Mouse (Mus musculus) left cerebral cortex, adult 2 months (tissue): ENCODE measurements around the gene Gskip. TPM values are rescaled to one million over a fixed set of nuclear protein-coding genes. Genes with fewer than 3 reads are reported as not detected.

ENCODE experiments used
- DNase-seq, 2 experiments: peaks; one replicate each; pipeline ENCODE4 v3.0.0; 2021 to 2022; ENCODE audit warnings: low spot score in 2 of 2, mixed read lengths in 1 of 2; ENCODE audit errors: extremely low spot score in 1 of 2
- H3K27ac ChIP-seq: fragments of 200-600 bp; 2 replicates; pipeline ENCODE4 v1.8.1; 2022
- H3K4me3 ChIP-seq: fragments of 200-600 bp; 2 replicates; pipeline ENCODE4 v1.8.1; 2022
- CTCF ChIP-seq: fragments of 200-600 bp; IDR thresholded peaks from 2 replicates; pipeline ENCODE4 v1.8.1; 2022; ENCODE audit warnings: antibody characterized with exemption, mild to moderate bottlenecking, moderate library complexity
- intact Hi-C: fragments of 180-260 bp; cut with DNase I; formaldehyde crosslinking; loops from one replicate; pipeline ENCODE4 v1.15.1; 2025
- total RNA-seq, 2 experiments: library from RNA; stranded (reverse); gene quantifications; 2 replicates each; pipeline ENCODE4 v1.2.3; 2021

The Gskip gene
- total RNA-seq, 2 experiments from 2014 or later: 26.0 to 26.2 TPM

- no peak overlapping the region for H3K27ac ChIP-seq
- TF ChIP-seq CTCF: no peak
- H3K4me3 ChIP-seq: no peak overlapping the region
- intact Hi-C loops: loop anchor here (5.0 kb wide), 1 partner anchor 34 kb away; no protein-coding TSS in a partner anchor
- no peak for DNase-seq
Measured at GRCm38 (mm10) chr12:105688546-105688945, 3.9 kb downstream of the Gskip start.

GRCm38 (mm10) chr12:105689435-105689834 lies 4.8 kb downstream of the Gskip start:
- intact Hi-C loops: loop anchor here (5.0 kb wide), 1 partner anchor 33 kb away; no protein-coding TSS in a partner anchor
- DNase-seq: no peak
- no peak for TF ChIP-seq CTCF

GRCm38 (mm10) chr12:105694021-105694420 lies 9.4 kb downstream of the Gskip start:
- no peak for TF ChIP-seq CTCF
- intact Hi-C loops: no loop called here
- DNase-seq: no peak
- H3K27ac ChIP-seq: no peak overlapping the region
- no peak overlapping the region for H3K4me3 ChIP-seq

More at GRCm38 (mm10) chr12:105689435-105689834, 4.8 kb downstream of the Gskip start:
- Histone ChIP-seq H3K4me3 (no peak overlapping the region), H3K27ac (no peak overlapping the region)

- Histone ChIP-seq H3K27ac (no peak overlapping the region), H3K4me3 (no peak overlapping the region)
- intact Hi-C loops: no loop called here
- TF ChIP-seq CTCF: no peak
- DNase-seq: no peak
Measured at GRCm38 (mm10) chr12:105695848-105696247, 11.2 kb downstream of the Gskip start.

GRCm38 (mm10) chr12:105697104-105697780 lies 12.6 kb downstream of the Gskip start:
- DNase-seq: no peak
- intact Hi-C loops: no loop called here
- H3K27ac ChIP-seq: no peak overlapping the region
- H3K4me3 ChIP-seq: no peak overlapping the region
- TF ChIP-seq CTCF: no peak

- no peak overlapping the region for H3K4me3 ChIP-seq
- intact Hi-C loops: no loop called here
- no peak for TF ChIP-seq CTCF
- no peak overlapping the region for H3K27ac ChIP-seq
- DNase-seq: no peak
Measured at GRCm38 (mm10) chr12:105700433-105700832, 15.8 kb downstream of the Gskip start.

GRCm38 (mm10) chr12:105705799-105706487 lies 21.3 kb downstream of the Gskip start, which contains the start of gene Ak7:
Ak7 (plus strand) TSS chr12:105705976.
- H3K27ac ChIP-seq: no peak within 1 kb of the TSS
- TF ChIP-seq CTCF: no peak
- intact Hi-C loops: no loop called here
- DNase-seq: peak in 1 of 2 experiments; percentile 17
- H3K4me3 ChIP-seq: no peak within 1 kb of the TSS

- peak; percentile 57 to 60 for DNase-seq
- intact Hi-C loops: no loop called here
- TF ChIP-seq CTCF: no peak
- peak overlapping the region; percentile 41 for H3K4me3 ChIP-seq
- H3K27ac ChIP-seq: peak overlapping the region; percentile 61; the same call in 1 of the 2 replicates
Measured at GRCm38 (mm10) chr12:105718616-105719015, 34.0 kb downstream of the Gskip start.

- intact Hi-C loops: loop anchor here (5.0 kb wide), 3 partner anchors 33 to 288 kb away; partner anchors contain the start of gene Atg2b
- Histone ChIP-seq H3K27ac (no peak overlapping the region), H3K4me3 (no peak overlapping the region)
- TF ChIP-seq CTCF: no peak
- no peak for DNase-seq
Measured at GRCm38 (mm10) chr12:105720196-105720595, 35.6 kb downstream of the Gskip start.

GRCm38 (mm10) chr12:105721452-105722132 lies 37.0 kb downstream of the Gskip start:
- H3K4me3 ChIP-seq: no peak overlapping the region
- no peak overlapping the region for H3K27ac ChIP-seq
- TF ChIP-seq CTCF: no peak
- DNase-seq: no peak
- intact Hi-C loops: loop anchor here (5.0 kb wide), 3 partner anchors 34 to 289 kb away; partner anchors contain the start of gene Atg2b

- peak; percentile 76 for TF ChIP-seq CTCF
- DNase-seq: no peak
Measured at GRCm38 (mm10) chr12:105722657-105723056, 38.0 kb downstream of the Gskip start.

More at GRCm38 (mm10) chr12:105722657-105723056, 38.0 kb downstream of the Gskip start:
- intact Hi-C loops: loop anchor here (5.0 kb wide), 3 partner anchors 35 to 290 kb away; partner anchors contain the start of gene Atg2b
- Histone ChIP-seq H3K27ac (no peak overlapping the region), H3K4me3 (no peak overlapping the region)
